Mouse (Mus musculus) gastrocnemius, postnatal 10 days (tissue): ENCODE data around the gene Mmp17. TPM values are rescaled to one million over a fixed set of nuclear protein-coding genes. Genes with fewer than 3 reads are reported as not detected.
A peak's percentile ranks its signal among the peaks of the same experiment; 100 is the strongest.

Source experiments
- DNase-seq: peaks from one replicate; pipeline ENCODE4 v3.0.0; 2021; ENCODE audit warnings: mixed read lengths
- long read RNA-seq, 2 experiments: library from polyadenylated mRNA; stranded (forward); transcript quantifications; one replicate each; pipeline ENCODE4 v2.0.0; 2021
- total RNA-seq, 2 experiments: library from RNA; stranded (reverse); gene quantifications; 2 replicates each; pipeline ENCODE4 v1.2.3; 2021

The Mmp17 gene
- total RNA-seq = under 1 TPM; 0.80 to 0.95 TPM
- long read RNA-seq, experiment 1, full-length matches to known transcripts = 2 of 7 reads
- long read RNA-seq, experiment 1, partial matches to known transcripts = 0 of 7 reads
- long read RNA-seq, experiment 1, other reads (novel, unspliced or antisense) = 5 of 7 reads
- long read RNA-seq, experiment 2, full-length matches to known transcripts = 3 of 3 reads
- long read RNA-seq, experiment 2, partial matches to known transcripts = 0 of 3 reads
- long read RNA-seq, experiment 2, other reads (novel, unspliced or antisense) = 0 of 3 reads

DNA sequence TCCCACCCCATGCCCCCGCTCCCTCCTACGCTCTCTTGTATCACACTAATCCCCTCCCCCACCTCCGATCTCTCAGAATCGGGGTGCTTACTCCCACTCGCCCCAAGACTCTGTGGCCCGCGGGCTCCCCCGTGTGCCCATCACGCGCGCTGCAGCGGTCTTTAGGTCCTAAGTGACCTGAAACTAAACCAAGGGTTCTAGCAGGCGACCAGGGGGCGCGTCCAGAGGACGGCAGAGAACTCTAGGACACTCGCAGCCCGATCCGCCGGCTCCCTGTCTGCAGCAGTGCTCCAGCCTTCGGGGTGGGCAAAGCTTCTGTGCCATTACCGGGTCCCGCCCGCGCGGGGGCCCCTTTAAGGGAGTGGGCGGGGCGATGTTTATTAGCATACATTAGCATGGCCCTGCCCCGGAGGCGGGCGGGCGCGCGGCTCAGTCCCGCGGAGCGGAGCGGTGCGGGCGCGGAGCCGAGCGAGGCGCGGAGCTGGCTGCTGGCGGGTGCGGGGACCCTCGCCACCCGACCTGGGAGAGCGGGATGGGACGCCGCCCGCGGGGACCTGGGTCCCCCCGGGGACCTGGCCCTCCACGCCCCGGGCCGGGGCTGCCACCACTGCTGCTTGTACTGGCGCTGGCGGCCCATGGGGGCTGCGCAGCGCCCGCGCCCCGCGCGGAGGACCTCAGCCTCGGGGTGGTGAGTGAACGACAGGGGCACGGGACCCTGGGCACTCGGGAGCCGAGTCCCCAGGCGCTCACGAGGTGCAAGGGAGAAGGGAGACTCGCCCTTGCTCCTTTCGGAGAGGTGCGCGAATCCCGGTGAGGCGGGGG lies at the start of gene Mmp17:
Mmp17 (plus strand) TSS at position 409 of the 822 bp plus-strand sequence.
- peak; percentile 85 for DNase-seq

DNA sequence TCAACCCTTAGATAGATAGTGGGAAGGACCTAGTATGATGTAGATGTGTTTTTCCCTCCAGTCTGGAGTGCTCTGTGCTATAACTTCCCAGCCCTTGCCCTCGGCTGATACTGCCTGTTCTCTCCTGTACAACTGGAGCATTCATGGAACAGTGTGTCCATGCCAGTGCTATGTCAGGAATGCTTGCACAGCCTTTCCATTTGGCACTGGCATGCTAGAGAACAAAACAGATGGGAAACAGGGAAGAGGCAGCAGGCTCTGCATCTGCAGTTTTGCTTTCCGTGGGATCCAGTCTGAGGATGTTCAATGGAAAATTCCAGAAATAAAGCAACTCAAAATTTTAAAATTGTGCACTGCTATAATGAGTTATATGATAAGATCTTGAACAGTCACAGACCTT lies 49.5 kb upstream of the Mmp17 start:
- no peak for DNase-seq

- no peak for DNase-seq
Measured at GRCm38 (mm10) chr5:129535021-129535420, 48.9 kb upstream of the Mmp17 start.

- no peak for DNase-seq
Measured at GRCm38 (mm10) chr5:129535431-129535830, 48.5 kb upstream of the Mmp17 start.

DNA sequence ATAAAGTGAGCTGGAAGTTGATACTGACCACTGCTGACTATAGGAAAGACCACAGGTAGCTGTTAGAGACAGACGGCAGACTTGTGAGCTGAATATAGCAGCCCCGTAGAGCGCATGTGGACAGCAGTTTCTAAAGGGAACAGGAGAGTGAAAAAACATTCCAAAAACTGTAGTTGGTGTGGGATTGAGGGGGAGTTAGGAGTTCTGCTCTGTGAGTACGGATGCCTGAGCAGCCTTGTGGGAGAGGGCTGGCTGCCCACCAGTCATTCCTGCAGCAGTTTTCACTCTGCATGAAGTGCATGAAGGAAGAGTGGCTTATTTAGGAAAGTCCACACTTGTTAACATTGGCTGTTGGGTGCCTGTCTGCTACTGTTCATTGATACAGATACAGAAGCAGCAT lies 45.1 kb upstream of the Mmp17 start:
- no peak for DNase-seq

DNA sequence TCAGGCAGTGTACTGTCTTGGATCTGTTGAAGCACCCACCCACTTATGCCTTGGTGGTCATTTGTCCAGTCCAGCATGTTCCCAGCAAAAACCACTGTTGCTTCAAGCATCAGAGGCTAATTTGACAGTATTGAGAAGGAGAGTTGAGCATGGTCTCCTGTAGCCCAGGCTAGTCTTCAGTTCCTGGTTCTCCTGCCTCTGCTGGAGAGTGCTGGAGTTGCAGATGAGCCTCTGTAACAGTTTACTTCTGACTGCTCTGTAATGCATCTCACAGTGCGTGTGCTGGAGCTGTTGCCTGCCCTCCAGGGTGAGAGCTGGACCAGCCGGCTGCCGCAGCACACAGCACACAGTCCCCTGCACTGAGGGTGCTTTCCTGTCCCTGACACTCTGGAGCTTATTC lies 41.7 kb upstream of the Mmp17 start:
- DNase-seq = no peak

DNA sequence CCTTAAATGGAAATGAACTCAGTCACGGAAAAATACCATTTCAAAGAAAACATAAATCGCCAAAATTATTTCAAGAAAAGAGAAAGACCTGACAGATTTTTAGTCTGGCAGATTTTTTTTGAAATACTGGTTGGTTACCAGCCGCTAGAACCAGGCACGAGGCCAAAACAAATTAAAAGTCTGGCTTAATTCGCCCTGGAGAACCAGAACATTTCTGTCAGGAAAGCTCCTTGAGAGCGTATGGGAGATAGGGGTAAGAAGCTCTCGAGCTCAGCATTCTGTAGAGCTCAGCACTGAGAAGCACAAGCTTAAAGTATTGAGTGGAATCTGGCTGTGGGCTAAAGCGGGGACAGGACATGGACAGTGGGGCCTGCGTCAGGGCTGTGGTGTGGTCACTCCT lies 38.2 kb upstream of the Mmp17 start:
- DNase-seq = no peak

- no peak for DNase-seq
Measured at GRCm38 (mm10) chr5:129549716-129550115, 34.3 kb upstream of the Mmp17 start.

GRCm38 (mm10) chr5:129550790-129551189 lies 33.2 kb upstream of the Mmp17 start:
- no peak for DNase-seq

DNA sequence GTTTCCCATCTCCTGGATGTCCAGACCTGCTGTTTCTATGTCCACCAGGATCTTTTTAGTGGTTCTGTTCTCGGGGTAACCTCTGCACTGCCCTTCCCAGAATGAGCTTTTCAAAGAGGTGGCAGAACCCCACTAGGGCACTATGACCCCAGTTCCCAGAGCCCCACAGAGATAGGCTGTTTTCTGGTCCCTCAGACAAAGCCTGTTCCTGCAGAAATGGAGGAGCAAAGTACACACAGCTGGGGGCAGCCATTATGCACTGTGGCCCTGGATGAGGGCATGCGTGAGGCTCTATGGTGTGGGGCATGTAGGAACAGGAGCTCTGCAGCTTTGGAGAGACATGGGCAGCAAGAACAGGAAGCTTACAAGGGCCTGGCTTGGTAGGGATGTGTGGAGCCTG lies 32.0 kb upstream of the Mmp17 start:
- DNase-seq = no peak

DNA sequence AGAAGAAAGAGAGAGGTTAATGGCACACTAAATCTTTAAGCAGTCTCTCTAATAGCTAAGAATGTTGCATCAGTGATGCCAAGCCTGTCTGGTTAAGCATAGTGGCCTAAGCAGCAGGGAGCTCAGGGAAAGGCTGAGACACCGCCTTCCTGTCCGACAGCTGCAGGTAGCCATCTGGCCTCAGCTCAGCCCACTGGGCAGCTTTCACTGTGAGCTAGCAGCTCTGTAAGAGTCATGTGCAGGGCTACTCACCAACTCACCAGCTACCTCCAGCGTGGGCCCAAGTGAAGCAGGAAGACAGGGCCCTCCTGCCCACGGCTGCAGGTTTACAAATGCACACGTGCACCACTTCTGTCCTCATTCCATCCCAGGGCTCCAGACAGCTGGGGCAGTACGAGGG lies 30.3 kb upstream of the Mmp17 start:
- no peak for DNase-seq

GRCm38 (mm10) chr5:129558591-129558990 lies 25.4 kb upstream of the Mmp17 start:
- DNase-seq = no peak

- no peak for DNase-seq
Measured at GRCm38 (mm10) chr5:129559283-129559682, 24.7 kb upstream of the Mmp17 start.

DNA sequence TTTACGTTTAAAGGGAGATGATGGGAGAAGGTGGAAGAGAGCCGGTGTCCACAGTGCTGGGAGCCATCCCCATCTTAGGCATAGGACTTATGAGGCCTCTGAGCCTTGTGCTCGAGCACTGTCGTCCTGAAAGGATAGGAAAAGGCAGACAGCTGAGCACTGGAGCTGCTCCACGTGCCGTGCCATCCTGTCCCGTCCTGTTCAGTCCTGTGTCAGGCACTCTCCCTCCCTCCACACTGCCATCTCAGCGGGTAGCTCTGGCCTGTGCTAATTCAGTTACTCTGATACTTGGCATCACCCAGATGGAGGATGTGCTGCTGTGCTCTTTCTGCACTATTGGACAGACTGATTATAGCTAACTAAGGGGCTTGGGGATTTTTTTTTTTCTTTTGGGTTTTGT lies 21.6 kb upstream of the Mmp17 start:
- DNase-seq = no peak

DNA sequence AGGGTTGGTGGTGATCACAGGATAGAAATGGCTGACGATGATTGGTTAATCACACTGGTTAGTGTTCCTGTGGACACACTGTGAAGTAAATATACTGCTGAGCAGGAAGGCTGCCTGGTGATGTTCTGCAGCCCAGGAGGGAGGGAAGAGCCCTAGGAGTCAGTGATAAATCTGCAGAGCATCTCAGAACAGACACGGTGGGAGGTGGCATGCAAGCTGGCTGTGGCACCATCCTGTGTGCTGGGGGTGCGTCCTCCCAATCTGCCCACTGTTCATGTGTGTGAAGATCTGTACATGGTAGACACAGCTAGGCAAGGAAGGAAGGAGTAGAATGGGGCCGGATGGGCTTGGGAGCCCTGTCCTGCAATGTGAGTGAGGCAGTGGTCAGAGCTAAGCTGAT lies 15.4 kb upstream of the Mmp17 start:
- no peak for DNase-seq

DNA sequence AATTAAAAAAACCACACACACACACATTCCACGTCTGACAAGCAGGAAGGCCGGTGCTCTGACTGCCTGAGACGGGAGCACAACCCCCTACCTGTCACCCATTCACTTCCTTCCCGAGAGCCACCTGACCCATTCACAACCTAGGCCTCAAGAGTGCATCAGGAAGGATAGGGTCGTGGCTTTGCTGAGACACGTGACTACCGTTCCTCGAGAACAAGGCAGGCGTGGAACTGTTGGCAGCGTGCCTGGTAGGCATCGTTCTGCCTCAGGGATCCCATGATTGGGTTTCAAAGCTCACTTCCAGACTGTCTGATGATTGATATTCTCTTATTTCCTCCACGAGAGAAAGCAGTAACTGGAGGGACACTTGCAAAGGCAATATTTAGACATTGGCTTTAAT lies 5.8 kb upstream of the Mmp17 start:
- DNase-seq = no peak

DNA sequence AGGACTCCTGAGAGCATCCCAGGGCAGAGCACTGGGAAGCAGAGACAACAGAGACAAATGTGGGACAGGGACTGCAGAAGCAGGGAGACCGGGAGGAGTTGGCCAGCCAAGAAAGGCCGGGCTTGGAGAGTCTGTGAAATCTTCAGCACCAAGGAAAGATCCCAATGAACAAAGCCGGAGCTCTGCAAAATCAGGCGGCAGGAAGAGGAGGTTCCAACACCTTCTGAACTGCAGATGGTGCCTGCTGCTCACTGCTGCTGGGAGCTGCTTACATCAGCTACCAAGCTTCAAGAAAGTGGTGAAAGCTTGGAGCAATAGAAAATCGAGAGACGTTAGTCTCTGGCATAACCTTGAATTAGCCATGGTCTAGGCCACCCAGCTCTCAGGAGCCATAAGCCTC lies 3.9 kb upstream of the Mmp17 start:
- no peak for DNase-seq

- DNase-seq = no peak
Measured at GRCm38 (mm10) chr5:129580572-129580971, 3.4 kb upstream of the Mmp17 start.

DNA sequence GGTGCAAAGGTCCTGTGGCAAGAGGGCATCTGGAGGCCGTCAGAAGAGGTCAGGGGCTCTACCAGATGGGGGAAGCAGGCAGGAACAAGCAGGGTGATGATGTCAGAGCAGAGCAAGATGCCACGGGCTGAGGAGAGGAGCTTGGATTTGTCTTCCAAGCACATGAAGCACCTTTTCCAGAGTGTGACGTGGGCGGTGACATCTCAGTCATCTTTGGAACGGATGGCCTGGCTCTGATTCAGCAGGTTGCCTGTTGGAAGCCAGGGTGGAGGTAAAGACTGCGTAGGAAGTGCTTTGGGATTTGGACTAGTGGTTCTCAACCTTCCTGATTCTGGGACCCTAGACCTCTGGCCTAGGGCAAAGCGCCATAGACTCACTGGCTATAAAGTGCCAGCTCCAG lies 3.0 kb upstream of the Mmp17 start:
- no peak for DNase-seq

GRCm38 (mm10) chr5:129583331-129583730 lies 638 bp upstream of the Mmp17 start:
- DNase-seq = no peak

- peak; percentile 42 for DNase-seq
Measured at GRCm38 (mm10) chr5:129584583-129585541, 893 bp downstream of the Mmp17 start.

GRCm38 (mm10) chr5:129586016-129586415 lies 2.0 kb downstream of the Mmp17 start:
- peak; percentile 88 for DNase-seq

DNA sequence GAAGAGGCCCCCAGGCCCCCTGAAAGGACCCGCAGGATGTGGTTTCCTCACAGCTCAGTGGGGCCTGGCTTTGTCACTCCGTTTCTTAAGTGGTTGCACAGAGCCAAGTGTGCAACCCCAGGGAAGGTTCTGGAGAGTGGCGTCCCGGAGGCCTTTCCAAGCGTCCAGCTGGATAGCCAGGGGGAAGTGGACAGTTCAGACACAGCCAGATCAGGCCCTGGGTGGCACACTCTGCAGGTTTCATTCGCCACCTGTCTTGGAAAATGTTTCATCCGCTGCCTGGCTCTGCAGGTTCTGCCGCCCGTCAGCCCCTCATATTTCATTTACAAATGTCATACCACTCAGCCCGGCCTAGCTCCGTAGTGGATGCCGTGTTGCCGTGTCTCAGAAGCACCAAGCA lies 2.5 kb downstream of the Mmp17 start:
- no peak for DNase-seq
